Mouse (Mus musculus): ENCODE measurements around the gene Ankrd66. TPM values are rescaled to one million over a fixed set of nuclear protein-coding genes. Genes with fewer than 3 reads are reported as not detected.

Gene Ankrd66
- polyA plus RNA-seq, 1 experiment = 0.20 TPM

DNA sequence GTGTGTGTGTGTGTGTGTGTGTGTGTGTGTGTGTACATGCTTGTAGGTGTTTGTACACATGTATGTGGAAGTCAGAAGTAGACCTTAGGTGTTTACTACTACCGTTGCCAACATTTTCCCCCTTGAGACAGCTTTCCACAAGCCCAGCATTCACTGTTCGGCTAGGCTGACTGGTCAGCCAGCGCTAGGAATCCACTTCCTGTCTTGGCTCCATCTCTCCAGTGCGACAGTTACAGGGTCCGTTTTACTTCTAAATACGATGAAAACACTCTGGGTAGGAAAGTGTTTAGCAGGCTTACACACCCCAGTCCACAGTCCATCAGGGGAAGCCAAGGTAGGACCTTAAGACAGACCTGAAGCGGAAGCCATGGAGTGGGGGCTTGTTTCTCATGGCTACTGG is 41.3 kb upstream of the Ankrd66 start:
- Histone ChIP-seq H3K79me2 (ENCODE audit: control insufficient read depth, insufficient read depth) (no peaks in the 10 kb centered on the region), H3K4me3 (ENCODE audit: insufficient read depth, poor library complexity, severe bottlenecking) (no peak overlapping the region), H3K27me3 (ENCODE audit: control insufficient read depth, insufficient read depth, insufficient read length) (no peaks in the 10 kb centered on the region), H3K79me3 (ENCODE audit: low read depth) (no peaks in the 10 kb centered on the region), H3K36me3 (ENCODE audit: control insufficient read depth, insufficient read depth) (no peaks in the 10 kb centered on the region), H3ac (ENCODE audit: control insufficient read depth, insufficient read length, low read depth) (no peak overlapping the region)
- no peak for TF ChIP-seq MAX (IDR thresholded peaks at IDR 0.05)
- no peak for TF ChIP-seq MYOG (IDR thresholded peaks at IDR 0.05; ENCODE audit: control insufficient read depth, extremely low read depth, insufficient read length)
- TF ChIP-seq CEBPB (IDR thresholded peaks at IDR 0.05; ENCODE audit: low read depth) = no peak
- no peak for TF ChIP-seq FOSL1 (IDR thresholded peaks at IDR 0.05; ENCODE audit: insufficient read depth, low read length, poor library complexity, severe bottlenecking)
- no peak for TF ChIP-seq USF1 (IDR thresholded peaks at IDR 0.05; ENCODE audit: low read depth)
- TF ChIP-seq MYOD1 (IDR thresholded peaks at IDR 0.05; ENCODE audit: control insufficient read depth, insufficient read length, low read depth) = no peak
- no peak for TF ChIP-seq CTCF (IDR thresholded peaks at IDR 0.05; ENCODE audit: control insufficient read depth, insufficient read depth, insufficient read length)

DNA sequence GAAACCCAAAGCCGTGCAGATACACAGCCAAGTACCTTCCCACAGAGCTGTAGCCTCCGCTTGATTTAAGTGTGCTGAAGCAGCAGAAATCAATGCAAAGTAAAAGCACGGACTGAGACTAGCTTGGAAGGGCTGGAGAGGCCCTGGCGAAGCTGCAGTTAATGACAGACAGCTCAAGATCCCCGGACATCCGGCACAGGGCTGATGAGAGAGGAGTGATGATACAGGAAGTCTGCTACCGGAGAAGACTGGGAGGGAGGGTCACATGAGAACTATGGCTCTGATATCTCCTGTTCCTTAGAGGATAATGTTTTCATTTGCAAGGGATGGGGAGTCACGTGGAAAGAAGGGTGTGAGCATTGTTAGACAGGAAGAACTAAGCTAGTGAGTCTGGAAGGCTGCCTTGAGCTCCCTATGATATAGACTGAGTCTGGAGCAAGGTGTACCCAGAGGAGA is 37.6 kb upstream of the Ankrd66 start:
- no peak overlapping the region for H3ac ChIP-seq (ENCODE audit: control insufficient read depth, insufficient read length, low read depth)
- TF ChIP-seq MAX (IDR thresholded peaks at IDR 0.05) (no peak), FOSL1 (IDR thresholded peaks at IDR 0.05; ENCODE audit: insufficient read depth, low read length, poor library complexity, severe bottlenecking) (no peak), CEBPB (IDR thresholded peaks at IDR 0.05; ENCODE audit: low read depth) (no peak), MYOD1 (IDR thresholded peaks at IDR 0.05; ENCODE audit: control insufficient read depth, insufficient read length, low read depth) (no peak), CTCF (IDR thresholded peaks at IDR 0.05; ENCODE audit: control insufficient read depth, insufficient read depth, insufficient read length) (no peak), USF1 (IDR thresholded peaks at IDR 0.05; ENCODE audit: low read depth) (no peak), MYOG (IDR thresholded peaks at IDR 0.05; ENCODE audit: control insufficient read depth, extremely low read depth, insufficient read length) (no peak)

DNA sequence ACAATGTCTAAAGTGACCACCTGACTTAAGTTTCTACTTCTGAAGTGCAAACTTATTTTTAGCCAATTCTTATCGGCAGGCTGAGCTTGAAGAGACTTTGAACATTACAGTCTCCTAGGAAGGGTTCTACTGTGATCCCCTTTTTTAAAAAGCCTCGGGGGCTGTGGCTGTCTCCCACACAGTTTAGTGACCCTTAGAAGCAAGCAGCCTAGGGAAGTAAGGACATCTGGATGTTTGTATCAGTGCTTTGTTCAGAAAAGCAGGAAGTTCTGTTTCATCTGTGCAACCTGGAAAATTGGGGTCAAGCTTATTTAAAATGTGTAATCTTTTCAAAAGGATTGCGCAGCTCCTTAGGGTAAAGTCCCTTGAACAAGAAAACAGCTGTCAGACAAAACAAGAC is 37.0 kb upstream of the Ankrd66 start:
- Histone ChIP-seq H3ac (ENCODE audit: control insufficient read depth, insufficient read length, low read depth) (no peak overlapping the region), H3K27me3 (ENCODE audit: control insufficient read depth, insufficient read depth, insufficient read length) (no peaks in the 10 kb centered on the region), H3K79me2 (ENCODE audit: control insufficient read depth, insufficient read depth) (no peaks in the 10 kb centered on the region), H3K79me3 (ENCODE audit: low read depth) (no peaks in the 10 kb centered on the region), H3K36me3 (ENCODE audit: control insufficient read depth, insufficient read depth) (no peaks in the 10 kb centered on the region), H3K4me3 (ENCODE audit: insufficient read depth, poor library complexity, severe bottlenecking) (no peak overlapping the region)
- TF ChIP-seq CTCF (IDR thresholded peaks at IDR 0.05; ENCODE audit: control insufficient read depth, insufficient read depth, insufficient read length) (no peak), CEBPB (IDR thresholded peaks at IDR 0.05; ENCODE audit: low read depth) (no peak), MYOG (IDR thresholded peaks at IDR 0.05; ENCODE audit: control insufficient read depth, extremely low read depth, insufficient read length) (no peak), MAX (IDR thresholded peaks at IDR 0.05) (no peak), FOSL1 (IDR thresholded peaks at IDR 0.05; ENCODE audit: insufficient read depth, low read length, poor library complexity, severe bottlenecking) (no peak), MYOD1 (IDR thresholded peaks at IDR 0.05; ENCODE audit: control insufficient read depth, insufficient read length, low read depth) (no peak), USF1 (IDR thresholded peaks at IDR 0.05; ENCODE audit: low read depth) (no peak)

More for the DNA sequence above, 37.6 kb upstream of the Ankrd66 start:
- Histone ChIP-seq H3K79me3 (ENCODE audit: low read depth) (no peaks in the 10 kb centered on the region), H3K79me2 (ENCODE audit: control insufficient read depth, insufficient read depth) (no peaks in the 10 kb centered on the region), H3K4me3 (ENCODE audit: insufficient read depth, poor library complexity, severe bottlenecking) (no peak overlapping the region), H3K36me3 (ENCODE audit: control insufficient read depth, insufficient read depth) (no peaks in the 10 kb centered on the region), H3K27me3 (ENCODE audit: control insufficient read depth, insufficient read depth, insufficient read length) (no peaks in the 10 kb centered on the region)

DNA sequence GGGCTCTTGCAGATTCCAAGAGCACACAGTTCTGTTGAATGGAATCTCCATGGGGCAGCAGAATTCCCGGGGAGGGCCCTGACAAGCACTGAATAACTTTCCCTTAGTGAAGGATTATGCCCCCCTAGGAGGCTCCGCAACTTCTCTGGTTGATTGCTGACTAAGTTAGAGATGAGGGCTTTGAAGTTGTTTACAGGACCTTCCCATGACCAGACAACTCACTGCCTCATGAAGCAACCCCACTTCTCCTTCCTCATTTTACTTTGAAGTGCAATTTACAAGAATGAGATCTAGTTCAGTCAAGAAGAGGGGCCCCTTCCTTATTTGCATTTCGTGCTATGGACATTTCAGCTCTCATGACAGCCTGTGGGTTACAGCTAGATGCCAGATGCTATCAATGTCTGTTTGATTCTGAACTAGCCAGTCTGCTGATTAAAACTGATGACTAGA is 30.2 kb upstream of the Ankrd66 start:
- no peaks in the 10 kb centered on the region for H3K79me3 ChIP-seq (ENCODE audit: low read depth)
- no peaks in the 10 kb centered on the region for H3K27me3 ChIP-seq (ENCODE audit: control insufficient read depth, insufficient read depth, insufficient read length)
- H3ac ChIP-seq (ENCODE audit: control insufficient read depth, insufficient read length, low read depth) = no peak overlapping the region
- H3K36me3 ChIP-seq (ENCODE audit: control insufficient read depth, insufficient read depth) = no peaks in the 10 kb centered on the region
- no peak overlapping the region for H3K4me3 ChIP-seq (ENCODE audit: insufficient read depth, poor library complexity, severe bottlenecking)
- TF ChIP-seq MAX (IDR thresholded peaks at IDR 0.05) (no peak), MYOD1 (IDR thresholded peaks at IDR 0.05; ENCODE audit: control insufficient read depth, insufficient read length, low read depth) (no peak), CTCF (IDR thresholded peaks at IDR 0.05; ENCODE audit: control insufficient read depth, insufficient read depth, insufficient read length) (no peak), MYOG (IDR thresholded peaks at IDR 0.05; ENCODE audit: control insufficient read depth, extremely low read depth, insufficient read length) (no peak), USF1 (IDR thresholded peaks at IDR 0.05; ENCODE audit: low read depth) (no peak), FOSL1 (IDR thresholded peaks at IDR 0.05; ENCODE audit: insufficient read depth, low read length, poor library complexity, severe bottlenecking) (no peak), CEBPB (IDR thresholded peaks at IDR 0.05; ENCODE audit: low read depth) (no peak)
- no peaks in the 10 kb centered on the region for H3K79me2 ChIP-seq (ENCODE audit: control insufficient read depth, insufficient read depth)

GRCm38 (mm10) chr17:43569287-43569686 is 25.8 kb upstream of the Ankrd66 start:
- H3K79me2 ChIP-seq (ENCODE audit: control insufficient read depth, insufficient read depth) = no peaks in the 10 kb centered on the region
- no peak overlapping the region for H3K4me3 ChIP-seq (ENCODE audit: insufficient read depth, poor library complexity, severe bottlenecking)
- TF ChIP-seq USF1 (IDR thresholded peaks at IDR 0.05; ENCODE audit: low read depth) = no peak
- no peak for TF ChIP-seq MYOG (IDR thresholded peaks at IDR 0.05; ENCODE audit: control insufficient read depth, extremely low read depth, insufficient read length)
- H3K36me3 ChIP-seq (ENCODE audit: control insufficient read depth, insufficient read depth) = no peaks in the 10 kb centered on the region
- H3ac ChIP-seq (ENCODE audit: control insufficient read depth, insufficient read length, low read depth) = no peak overlapping the region
- H3K79me3 ChIP-seq (ENCODE audit: low read depth) = no peaks in the 10 kb centered on the region
- H3K27me3 ChIP-seq (ENCODE audit: control insufficient read depth, insufficient read depth, insufficient read length) = no peaks in the 10 kb centered on the region

All from C2C12 (cell line).